Mouse (Mus musculus) ovary, postnatal 10 days (tissue): Measurements from ENCODE around the gene Fam189a1.

ENCODE experiments used
- DNase-seq: peaks from one replicate; pipeline ENCODE4 v3.0.0; 2022; ENCODE audit warnings: low spot score

The Fam189a1 gene

GRCm38 (mm10) chr7:64725967-64726695, 430.2 kb downstream of the Fam189a1 start:
- DNase-seq = no peak

- DNase-seq = no peak
These were observed 432.0 kb downstream of the Fam189a1 start for GRCm38 (mm10) chr7:64724409-64724808.

GRCm38 (mm10) chr7:64723313-64723712, 433.1 kb downstream of the Fam189a1 start:
- DNase-seq = no peak

- no peak for DNase-seq
These were observed 440.1 kb downstream of the Fam189a1 start for GRCm38 (mm10) chr7:64716286-64716685.

- DNase-seq = no peak
These were observed 446.7 kb downstream of the Fam189a1 start for GRCm38 (mm10) chr7:64709520-64710262.

- no peak for DNase-seq
These were observed 448.2 kb downstream of the Fam189a1 start for GRCm38 (mm10) chr7:64708176-64708575.
